Mouse (Mus musculus): ENCODE measurements around the gene Mylip.

The Mylip gene

GRCm38 (mm10) chr13:45390962-45391853, 1.7 kb downstream of the Mylip start:
- peak; percentile 85 for DNase-seq (ENCODE audit: low read depth)

DNA sequence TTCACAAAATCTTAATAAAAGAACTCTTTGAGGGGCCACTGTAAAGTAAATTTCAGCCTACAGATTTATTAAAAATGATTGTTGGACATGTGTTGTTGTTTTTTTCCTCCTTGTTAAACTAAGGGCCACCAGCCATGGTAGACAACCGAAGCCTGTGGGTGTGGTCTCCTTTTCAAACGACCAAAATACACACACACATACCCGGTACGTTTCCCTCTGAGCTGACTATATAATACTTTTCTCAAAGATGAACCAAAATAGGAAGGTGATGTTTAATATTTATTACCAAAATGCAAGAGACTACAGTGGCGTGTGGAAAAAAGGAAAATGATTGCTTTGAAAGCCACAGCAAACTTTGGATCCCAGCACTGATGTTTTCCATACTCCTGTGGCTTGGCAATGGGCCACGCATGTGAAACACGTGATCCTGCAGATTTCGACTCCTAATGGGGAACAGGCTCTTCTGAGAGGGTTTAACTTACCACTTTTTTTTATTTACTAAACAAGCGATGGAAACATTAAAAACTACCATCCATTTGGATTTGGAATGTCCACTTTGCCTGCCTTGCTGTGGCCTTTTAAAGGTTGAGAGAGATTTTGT, 2.4 kb downstream of the Mylip start:
- DNase-seq (ENCODE audit: low read depth), result peak; percentile 47

DNA sequence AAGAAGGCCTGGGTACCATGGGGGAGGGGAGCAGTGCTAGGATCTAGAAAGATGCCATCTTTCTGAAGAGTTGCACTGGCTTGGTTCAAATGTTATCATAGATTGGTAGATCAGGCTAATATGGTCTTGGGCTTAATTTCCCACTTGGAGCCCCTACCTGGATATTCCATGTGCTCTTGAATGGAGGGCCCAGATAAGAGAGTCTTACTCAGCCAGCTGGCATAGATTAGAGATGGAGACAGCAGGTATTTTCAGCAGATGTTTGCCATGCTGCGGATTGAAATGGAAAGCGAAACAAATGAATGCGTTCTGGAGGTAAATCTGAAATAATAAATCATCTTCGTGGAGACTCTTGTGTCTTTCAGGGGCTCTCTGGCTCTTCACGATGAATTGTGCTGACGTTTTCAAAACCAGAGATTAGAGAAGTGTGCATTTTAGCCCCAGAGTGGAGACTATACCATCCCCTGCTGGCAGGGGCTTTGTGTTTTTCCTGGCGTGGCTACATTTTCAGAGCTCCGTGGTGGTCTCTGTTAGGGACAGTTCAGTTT, 4.8 kb downstream of the Mylip start:
- DNase-seq (ENCODE audit: low read depth), result peak; percentile 35

DNA sequence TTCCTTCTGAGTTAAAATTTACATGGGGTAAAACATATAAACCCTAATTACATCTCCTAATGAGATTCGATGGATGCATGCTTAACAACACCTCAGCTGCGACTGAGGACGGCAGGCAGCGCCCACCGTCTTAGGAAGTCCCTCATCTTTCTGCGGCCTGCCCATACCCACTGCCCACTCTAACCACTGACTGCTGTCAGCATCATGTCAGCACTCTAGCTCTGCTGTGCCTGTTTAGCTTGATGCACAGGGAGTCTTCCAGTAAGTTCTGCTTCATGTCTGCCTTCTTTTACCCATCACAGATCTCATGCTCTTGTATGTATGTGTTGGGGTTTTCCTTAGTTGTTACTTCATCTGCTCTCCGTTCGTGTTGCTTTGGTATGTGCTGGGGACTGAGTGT, 7.2 kb downstream of the Mylip start:
- DNase-seq (ENCODE audit: low read depth), result no peak

DNA sequence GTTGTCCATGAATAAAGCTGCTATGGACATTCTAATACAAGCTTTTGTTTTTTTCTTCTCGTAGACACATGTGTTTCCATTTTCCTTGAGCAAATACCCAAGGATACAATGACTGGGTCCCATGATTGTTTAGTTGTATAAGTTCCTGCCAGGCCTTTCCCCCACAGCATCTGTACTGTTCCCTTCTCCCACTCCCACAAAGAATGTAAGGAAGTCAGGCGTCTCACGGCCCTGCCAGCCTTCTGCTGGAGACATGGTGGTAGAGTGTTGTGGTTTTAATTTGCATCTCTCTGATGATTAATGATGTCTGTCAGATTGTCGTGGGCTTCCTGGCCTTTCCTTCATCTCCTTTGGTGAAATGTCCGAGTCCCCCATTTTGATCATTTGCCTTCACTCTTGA, 7.7 kb downstream of the Mylip start:
- no peak for DNase-seq (ENCODE audit: low read depth)

GRCm38 (mm10) chr13:45397896-45398805, 8.6 kb downstream of the Mylip start:
- no peak for DNase-seq (ENCODE audit: low read depth)

- DNase-seq (ENCODE audit: low read depth), result no peak
Observed at GRCm38 (mm10) chr13:45400700-45401099, 11.2 kb downstream of the Mylip start.

- DNase-seq (ENCODE audit: low read depth), result no peak
Observed at GRCm38 (mm10) chr13:45401816-45402215, 12.3 kb downstream of the Mylip start.

DNA sequence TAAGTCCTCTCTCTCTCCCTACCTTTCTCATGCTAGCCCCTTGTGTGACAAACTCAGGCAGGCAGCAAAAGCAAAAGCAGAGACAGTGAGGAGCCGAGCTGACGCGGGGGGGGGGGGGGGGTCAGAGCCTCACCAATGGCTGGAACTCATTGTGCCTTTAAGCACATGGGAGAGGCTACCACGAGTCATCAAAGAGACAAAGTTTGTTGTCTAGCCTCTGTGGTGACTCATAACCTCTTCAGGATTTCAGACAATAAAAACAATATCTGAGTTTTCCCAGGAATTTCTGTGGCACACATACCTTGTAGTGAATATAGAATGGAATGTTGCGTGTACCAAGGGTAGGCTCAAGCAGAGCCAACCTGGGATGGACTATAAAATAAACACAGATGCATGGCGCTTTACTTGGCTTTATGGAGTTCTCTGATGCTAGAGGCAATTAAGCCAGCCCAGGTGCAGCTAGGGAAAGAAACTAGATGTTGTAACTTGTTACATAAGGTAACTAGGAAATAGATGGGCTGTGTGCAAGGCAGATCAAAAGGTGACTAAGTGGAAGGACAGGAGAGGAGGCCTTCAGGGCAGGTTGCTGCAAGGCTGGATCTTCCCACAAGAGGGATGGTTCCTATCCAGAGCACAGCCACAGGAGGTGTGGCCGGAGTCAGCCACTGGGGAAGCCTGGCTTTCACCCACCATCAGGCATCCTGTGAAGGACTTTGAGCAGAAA, 12.9 kb downstream of the Mylip start:
- no peak for DNase-seq (ENCODE audit: low read depth)

GRCm38 (mm10) chr13:45404269-45404668, 14.7 kb downstream of the Mylip start:
- DNase-seq (ENCODE audit: low read depth), result no peak

- no peak for DNase-seq (ENCODE audit: low read depth)
Observed at GRCm38 (mm10) chr13:45405194-45405810, 15.8 kb downstream of the Mylip start.

GRCm38 (mm10) chr13:45406289-45406688, 16.7 kb downstream of the Mylip start:
- no peak for DNase-seq (ENCODE audit: low read depth)

GRCm38 (mm10) chr13:45406703-45407102, 17.2 kb downstream of the Mylip start:
- no peak for DNase-seq (ENCODE audit: low read depth)

DNA sequence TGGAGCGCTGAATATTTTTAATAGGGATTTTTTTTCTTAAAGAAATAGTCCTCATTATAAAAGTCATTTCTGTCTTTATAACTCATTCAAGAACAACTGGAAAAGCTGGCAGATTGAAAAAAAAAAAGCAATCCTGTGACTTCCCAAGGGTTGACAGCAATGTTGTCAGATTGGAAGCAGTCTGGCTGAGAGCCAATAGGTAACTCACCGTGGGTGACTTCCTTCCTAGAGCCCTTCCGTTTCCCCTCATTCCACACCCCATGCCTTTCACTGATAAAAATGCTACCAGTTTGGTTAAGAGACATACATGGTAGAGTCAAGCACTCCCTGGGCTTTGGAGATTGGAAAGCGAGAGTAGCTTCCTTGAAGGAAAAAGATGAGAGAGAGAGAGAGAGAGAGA, 21.4 kb downstream of the Mylip start:
- DNase-seq (ENCODE audit: low read depth), result no peak

DNA sequence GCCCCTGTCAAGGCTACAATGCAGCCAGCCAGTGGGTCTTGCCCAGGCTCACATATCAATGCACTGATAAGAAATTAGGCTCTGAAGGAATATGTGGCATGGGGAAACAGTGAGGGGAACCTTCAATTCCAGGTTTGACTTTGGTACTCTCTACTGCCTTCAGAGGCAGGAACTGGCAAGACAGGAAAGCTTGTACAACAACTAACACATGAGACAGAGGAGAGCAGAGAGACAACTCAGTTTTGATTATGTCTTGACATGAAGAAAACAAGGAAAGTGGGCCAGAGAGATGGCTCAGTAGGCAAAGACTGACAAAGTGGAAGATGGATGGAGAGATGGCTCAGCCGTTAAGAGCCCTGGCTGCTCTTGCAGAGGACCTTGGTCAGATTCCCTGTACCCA, 23.5 kb downstream of the Mylip start:
- DNase-seq (ENCODE audit: low read depth), result no peak

- DNase-seq (ENCODE audit: low read depth), result no peak
Observed at GRCm38 (mm10) chr13:45414031-45414430, 24.5 kb downstream of the Mylip start.

- no peak for DNase-seq (ENCODE audit: low read depth)
Observed at GRCm38 (mm10) chr13:45416621-45417057, 27.1 kb downstream of the Mylip start.

- DNase-seq (ENCODE audit: low read depth), result no peak
Observed at GRCm38 (mm10) chr13:45418986-45419385, 29.4 kb downstream of the Mylip start.

DNA sequence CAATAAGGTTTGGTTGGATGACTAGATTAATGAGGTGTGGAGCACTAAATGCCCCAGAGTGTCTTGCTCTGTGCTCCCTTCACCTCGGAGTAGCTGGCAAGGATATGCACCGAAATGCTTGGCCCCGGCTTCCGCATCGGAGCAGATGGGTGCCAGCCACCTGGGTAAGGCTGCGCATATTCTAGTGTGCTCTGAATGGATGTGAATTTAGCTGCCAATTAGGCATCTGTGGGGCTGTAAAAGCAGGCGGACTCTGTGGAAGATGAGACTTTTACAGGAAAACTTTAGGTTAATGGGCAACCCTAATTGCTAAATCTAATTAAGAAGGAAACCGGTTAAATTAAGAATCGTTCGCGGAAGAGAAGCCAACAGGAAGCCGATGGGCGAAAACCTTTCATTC, 32.7 kb downstream of the Mylip start:
- no peak for DNase-seq (ENCODE audit: low read depth)

- DNase-seq (ENCODE audit: low read depth), result no peak
Observed at GRCm38 (mm10) chr13:45422709-45423108, 33.2 kb downstream of the Mylip start.

- no peak for DNase-seq (ENCODE audit: low read depth)
Observed at GRCm38 (mm10) chr13:45423905-45424304, 34.4 kb downstream of the Mylip start.

All from naive thymus-derived CD4-positive, alpha-beta T cell, adult 2 months (primary cell).